Mouse (Mus musculus) liver (tissue): ENCODE measurements around the gene 9130213A22Rik.

ENCODE experiments used
- DNase-seq: peaks from one replicate; pipeline ENCODE4 v3.0.0-alpha.2; 2020; ENCODE audit warnings: mixed read lengths

9130213A22Rik gene

GRCm38 (mm10) chr11:69073065-69073888 is 49.1 kb downstream of the 9130213A22Rik start:
- peak; percentile 85 for DNase-seq

GRCm38 (mm10) chr11:69072666-69073064 is 49.7 kb downstream of the 9130213A22Rik start:
- peak; percentile 38 for DNase-seq

DNA sequence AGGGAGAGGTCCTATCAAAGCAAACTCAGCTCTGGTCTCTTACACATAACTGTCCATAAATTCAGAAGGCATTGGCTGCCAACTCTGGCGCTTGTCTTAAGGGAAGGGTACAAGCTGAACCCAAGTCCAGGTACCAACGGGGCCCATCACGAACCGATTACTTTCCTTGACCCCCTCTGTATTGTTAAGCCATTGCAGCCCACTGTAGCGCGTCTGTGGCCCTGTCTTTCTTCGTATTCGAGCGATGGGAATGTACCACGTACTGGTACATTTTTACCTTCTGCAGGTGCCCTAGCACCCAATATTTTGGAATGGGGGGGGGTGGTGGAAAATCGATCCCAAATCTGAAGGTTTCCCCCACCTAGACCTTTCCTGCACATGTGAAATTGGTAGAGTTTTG is 50.2 kb downstream of the 9130213A22Rik start:
- no peak for DNase-seq

DNA sequence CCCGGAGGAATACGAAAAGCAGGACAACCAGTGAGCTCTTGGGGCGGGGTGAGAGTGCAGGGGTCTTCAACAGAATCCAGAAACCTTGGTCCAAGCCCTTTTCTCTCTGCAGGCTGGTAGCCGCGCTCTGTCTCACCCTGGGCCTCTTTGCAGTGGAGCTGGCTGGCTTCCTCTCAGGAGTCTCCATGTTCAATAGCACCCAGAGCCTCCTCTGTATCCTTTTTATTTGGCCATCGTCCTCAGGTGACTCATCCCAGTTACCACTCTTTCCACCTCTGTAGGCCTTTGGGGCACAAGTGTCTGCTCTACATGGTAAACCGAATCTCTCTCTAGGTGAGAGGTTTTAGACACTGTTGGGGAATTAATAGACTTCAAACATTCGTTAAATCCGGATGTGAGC is 51.1 kb downstream of the 9130213A22Rik start:
- no peak for DNase-seq

- DNase-seq: peak; percentile 96
These were observed 51.7 kb downstream of the 9130213A22Rik start, which contains the start of gene Tmem107 for GRCm38 (mm10) chr11:69070590-69071222. Gene Tmem107, plus strand, starts transcription at chr11:69070806.

DNA sequence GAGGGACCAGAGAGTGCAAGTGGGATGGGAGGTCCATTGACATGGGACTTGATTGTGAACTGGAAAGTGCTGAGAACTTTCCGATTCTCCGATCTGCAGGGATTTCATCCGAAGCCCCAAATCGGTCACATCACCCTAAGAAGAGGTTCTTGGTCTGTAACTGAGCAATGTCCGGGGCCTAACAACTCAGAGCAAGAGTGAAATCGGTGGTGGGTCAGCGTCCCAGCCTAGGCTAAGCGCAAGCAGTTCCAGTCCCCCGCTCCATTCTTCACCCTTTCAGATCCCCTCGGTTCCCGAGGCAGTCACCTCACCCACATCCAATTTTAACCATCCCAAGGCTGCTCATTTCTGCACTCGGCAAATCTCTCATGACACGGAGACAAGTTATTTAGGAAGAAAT is 52.3 kb downstream of the 9130213A22Rik start:
- DNase-seq: peak; percentile 35
